Mouse (Mus musculus): Measurements from ENCODE around the gene Prrt3. TPM values are rescaled to one million over a fixed set of nuclear protein-coding genes. Genes with fewer than 3 reads are reported as not detected.

The Prrt3 gene
- polyA plus RNA-seq (2014; fragmentation: Illumina TruSeq; extraction: RNeasy Lipid Tissue Mini Kit (QIAGEN cat#74804); ENCODE audit: low replicate concordance) = not detected

GRCm38 (mm10) chr6:113501388-113502084, at the start of gene Prrt3:
TSS of gene Prrt3 (minus strand) at chr6:113501931.

DNA sequence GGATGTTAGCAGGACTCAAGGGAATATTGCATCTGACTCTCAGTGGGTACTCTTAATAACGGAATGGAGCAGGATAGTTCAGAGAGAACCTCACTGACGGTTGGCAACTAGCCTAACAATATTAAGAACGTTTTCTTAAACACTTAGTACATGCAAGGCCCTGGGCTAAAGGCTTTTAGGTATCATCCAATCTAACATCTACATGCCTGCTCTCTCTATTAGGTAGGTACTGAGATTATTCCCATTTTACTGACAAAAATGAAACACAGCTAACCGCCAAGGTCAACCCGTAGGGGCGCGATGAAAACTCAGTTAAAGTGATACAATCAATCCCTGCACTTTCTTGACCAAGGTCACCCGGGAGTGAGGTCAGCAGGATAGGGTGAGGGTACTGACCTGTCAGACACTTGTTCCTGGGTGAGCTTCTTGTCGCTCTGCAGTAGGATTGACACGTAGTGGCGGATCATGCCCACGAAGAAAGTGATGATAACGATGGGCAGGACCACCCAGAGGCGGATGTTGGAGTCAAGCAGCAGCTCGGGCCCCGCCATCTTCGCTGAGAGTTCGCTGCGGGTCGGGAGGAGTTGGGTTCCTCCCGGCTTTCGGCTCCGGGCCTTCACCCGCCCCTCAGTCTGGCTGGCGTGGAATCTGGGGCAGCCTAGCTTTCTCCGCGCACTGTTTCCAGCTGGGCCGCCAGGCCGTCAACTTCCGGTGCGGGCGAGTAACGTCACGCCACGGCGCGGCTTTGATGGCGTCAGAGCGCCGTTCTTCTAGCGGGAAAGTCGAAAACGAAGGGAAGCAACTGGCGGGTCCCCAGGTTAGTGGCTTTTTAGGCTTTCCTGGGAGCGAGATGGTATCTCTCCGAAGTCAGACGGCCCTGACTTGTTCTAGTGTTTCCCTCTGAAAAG, 29.5 kb upstream of the Prrt3 start, which contains the start of the genes Emc3 and Fancd2:
Emc3 (minus strand) TSS at position 721 of the 908 bp plus-strand sequence.
Fancd2 (plus strand) TSS at position 751 of the 908 bp plus-strand sequence.

DNA sequence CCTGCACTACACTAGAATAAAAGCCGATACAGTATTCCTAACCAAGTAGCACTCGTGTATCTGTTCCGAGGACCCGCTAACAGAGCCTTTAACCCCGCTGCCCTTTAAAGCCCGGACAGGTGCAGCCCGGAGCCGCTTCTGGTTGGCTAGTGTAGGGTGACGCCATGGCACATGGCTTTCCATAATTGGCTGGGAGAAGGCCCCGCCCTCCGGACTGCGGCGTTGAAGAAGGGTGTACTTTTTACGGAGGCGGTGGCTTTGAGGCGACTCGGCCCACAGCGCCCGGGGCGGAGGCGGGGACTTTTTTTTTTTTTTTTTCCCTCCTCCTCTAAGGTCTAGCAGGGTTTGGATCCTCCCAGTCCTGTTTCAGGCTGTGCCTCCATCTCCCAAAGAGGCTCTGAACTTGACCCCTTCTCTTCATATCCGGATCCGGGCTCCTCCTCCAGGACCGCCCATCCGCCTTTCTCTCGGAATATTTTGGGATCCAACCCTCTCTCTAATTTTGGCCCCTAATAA, 18.6 kb downstream of the Prrt3 start, which contains the start of gene Creld1:
Creld1 (plus strand) TSS at position 198 of the 516 bp plus-strand sequence.

GRCm38 (mm10) chr6:113471297-113471936, 30.3 kb downstream of the Prrt3 start, which contains the start of gene Il17rc:
TSS of gene Il17rc (plus strand) at chr6:113471427.

GRCm38 (mm10) chr6:113457952-113458534, 43.7 kb downstream of the Prrt3 start, which contains the start of gene Il17re:
TSS of gene Il17re (plus strand) at chr6:113458484.

Other genes with a start within 250 kb of the Prrt3 start
- gene Cpne9, start 219.6 kb downstream of the Prrt3 start, polyA plus RNA-seq (2014; fragmentation: Illumina TruSeq; extraction: RNeasy Lipid Tissue Mini Kit (QIAGEN cat#74804); ENCODE audit: low replicate concordance) = not detected
- gene Brpf1, start 194.8 kb downstream of the Prrt3 start, polyA plus RNA-seq (2014; fragmentation: Illumina TruSeq; extraction: RNeasy Lipid Tissue Mini Kit (QIAGEN cat#74804); ENCODE audit: low replicate concordance) = 3.4 TPM
- gene Ogg1, start 175.0 kb downstream of the Prrt3 start, polyA plus RNA-seq (2014; fragmentation: Illumina TruSeq; extraction: RNeasy Lipid Tissue Mini Kit (QIAGEN cat#74804); ENCODE audit: low replicate concordance) = 2.3 TPM
- gene Camk1, start 157.9 kb downstream of the Prrt3 start, polyA plus RNA-seq (2014; fragmentation: Illumina TruSeq; extraction: RNeasy Lipid Tissue Mini Kit (QIAGEN cat#74804); ENCODE audit: low replicate concordance) = 6.7 TPM
- 1.6 TPM for gene Tada3, start 124.0 kb downstream of the Prrt3 start, polyA plus RNA-seq (2014; fragmentation: Illumina TruSeq; extraction: RNeasy Lipid Tissue Mini Kit (QIAGEN cat#74804); ENCODE audit: low replicate concordance)
- gene Arpc4, start 123.8 kb downstream of the Prrt3 start, polyA plus RNA-seq (2014; fragmentation: Illumina TruSeq; extraction: RNeasy Lipid Tissue Mini Kit (QIAGEN cat#74804); ENCODE audit: low replicate concordance) = 89.9 TPM
- gene Ttll3, start 112.7 kb downstream of the Prrt3 start, polyA plus RNA-seq (2014; fragmentation: Illumina TruSeq; extraction: RNeasy Lipid Tissue Mini Kit (QIAGEN cat#74804); ENCODE audit: low replicate concordance) = 1.5 TPM
- not detected for gene Rpusd3, start 82.6 kb downstream of the Prrt3 start, polyA plus RNA-seq (2014; fragmentation: Illumina TruSeq; extraction: RNeasy Lipid Tissue Mini Kit (QIAGEN cat#74804); ENCODE audit: low replicate concordance)
- 2.0 TPM for gene Cidec, start 66.2 kb downstream of the Prrt3 start, polyA plus RNA-seq (2014; fragmentation: Illumina TruSeq; extraction: RNeasy Lipid Tissue Mini Kit (QIAGEN cat#74804); ENCODE audit: low replicate concordance)
- gene Jagn1, start 59.4 kb downstream of the Prrt3 start, polyA plus RNA-seq (2014; fragmentation: Illumina TruSeq; extraction: RNeasy Lipid Tissue Mini Kit (QIAGEN cat#74804); ENCODE audit: low replicate concordance) = 12.1 TPM
- 0.56 TPM for gene Il17re, start 43.4 kb downstream of the Prrt3 start, polyA plus RNA-seq (2014; fragmentation: Illumina TruSeq; extraction: RNeasy Lipid Tissue Mini Kit (QIAGEN cat#74804); ENCODE audit: low replicate concordance)
- 2.8 TPM for gene Il17rc, start 30.5 kb downstream of the Prrt3 start, polyA plus RNA-seq (2014; fragmentation: Illumina TruSeq; extraction: RNeasy Lipid Tissue Mini Kit (QIAGEN cat#74804); ENCODE audit: low replicate concordance)
- gene Creld1, start 18.6 kb downstream of the Prrt3 start, polyA plus RNA-seq (2014; fragmentation: Illumina TruSeq; extraction: RNeasy Lipid Tissue Mini Kit (QIAGEN cat#74804); ENCODE audit: low replicate concordance) = not detected
- gene Emc3, start 29.7 kb upstream of the Prrt3 start, polyA plus RNA-seq (2014; fragmentation: Illumina TruSeq; extraction: RNeasy Lipid Tissue Mini Kit (QIAGEN cat#74804); ENCODE audit: low replicate concordance) = 63.8 TPM
- 2.3 TPM for gene Fancd2, start 29.8 kb upstream of the Prrt3 start, polyA plus RNA-seq (2014; fragmentation: Illumina TruSeq; extraction: RNeasy Lipid Tissue Mini Kit (QIAGEN cat#74804); ENCODE audit: low replicate concordance)
- not detected for gene Fancd2os, start 98.8 kb upstream of the Prrt3 start, polyA plus RNA-seq (2014; fragmentation: Illumina TruSeq; extraction: RNeasy Lipid Tissue Mini Kit (QIAGEN cat#74804); ENCODE audit: low replicate concordance)
- gene Brk1, start 102.8 kb upstream of the Prrt3 start, polyA plus RNA-seq (2014; fragmentation: Illumina TruSeq; extraction: RNeasy Lipid Tissue Mini Kit (QIAGEN cat#74804); ENCODE audit: low replicate concordance) = 30.0 TPM
- 17.0 TPM for gene Vhl, start 122.0 kb upstream of the Prrt3 start, polyA plus RNA-seq (2014; fragmentation: Illumina TruSeq; extraction: RNeasy Lipid Tissue Mini Kit (QIAGEN cat#74804); ENCODE audit: low replicate concordance)
- gene Irak2, start 136.5 kb upstream of the Prrt3 start, polyA plus RNA-seq (2014; fragmentation: Illumina TruSeq; extraction: RNeasy Lipid Tissue Mini Kit (QIAGEN cat#74804); ENCODE audit: low replicate concordance) = 12.7 TPM
- gene Tatdn2, start 195.1 kb upstream of the Prrt3 start, polyA plus RNA-seq (2014; fragmentation: Illumina TruSeq; extraction: RNeasy Lipid Tissue Mini Kit (QIAGEN cat#74804); ENCODE audit: low replicate concordance) = 9.4 TPM
- gene Ghrl, start 217.9 kb upstream of the Prrt3 start, polyA plus RNA-seq (2014; fragmentation: Illumina TruSeq; extraction: RNeasy Lipid Tissue Mini Kit (QIAGEN cat#74804); ENCODE audit: low replicate concordance) = not detected
- gene Sec13, start 238.8 kb upstream of the Prrt3 start, polyA plus RNA-seq (2014; fragmentation: Illumina TruSeq; extraction: RNeasy Lipid Tissue Mini Kit (QIAGEN cat#74804); ENCODE audit: low replicate concordance) = 68.9 TPM